Mouse (Mus musculus) forebrain, embryonic 11.5 days (tissue): ENCODE data around the gene Slc13a2. TPM values are rescaled to one million over a fixed set of nuclear protein-coding genes. Genes with fewer than 3 reads are reported as not detected.

Experiments used
- ATAC-seq: fragments of 200-750 bp; cut with Nextera tagmentation; replicated peaks from 2 replicates; pipeline ENCODE4 v1.8.0; 2017; ENCODE audit warnings: moderate TSS enrichment; ENCODE audit not compliant: low FRiP score
- DNase-seq: peaks from one replicate; pipeline ENCODE4 v3.0.0-alpha.2; 2017; ENCODE audit warnings: low spot score
- H3K27ac ChIP-seq: fragments of 300-500 bp; sonication (generic); 2 replicates; pipeline ENCODE4 v1.5.1; 2014; ENCODE audit warnings: low read depth, low read length
- H3K27me3 ChIP-seq: fragments of 300-500 bp; sonication (generic); 2 replicates; pipeline ENCODE4 v1.6.1; 2014; ENCODE audit warnings: mild to moderate bottlenecking, low read length, mixed read lengths; ENCODE audit not compliant: control insufficient read depth, insufficient read depth
- H3K36me3 ChIP-seq: fragments of 300-500 bp; sonication (generic); 2 replicates; pipeline ENCODE4 v1.6.1; 2014; ENCODE audit warnings: mild to moderate bottlenecking, low read length, moderate library complexity, mixed read lengths; ENCODE audit not compliant: control insufficient read depth, insufficient read depth
- H3K4me1 ChIP-seq: fragments of 300-500 bp; sonication (generic); replicated peaks from 2 replicates; pipeline ENCODE4 v1.6.1; 2014; ENCODE audit warnings: low read length, mixed read lengths; ENCODE audit not compliant: control insufficient read depth, insufficient read depth
- H3K4me2 ChIP-seq: fragments of 300-500 bp; sonication (generic); 2 replicates; pipeline ENCODE4 v1.6.1; 2014; ENCODE audit warnings: low read depth, mild to moderate bottlenecking, low read length, moderate library complexity, mixed read lengths; ENCODE audit not compliant: severe bottlenecking
- H3K4me3 ChIP-seq: fragments of 300-500 bp; sonication (generic); 2 replicates; pipeline ENCODE4 v1.5.1; 2014; ENCODE audit warnings: low read depth, low read length
- H3K9ac ChIP-seq: fragments of 300-500 bp; sonication (generic); 2 replicates; pipeline ENCODE4 v1.6.1; 2014; ENCODE audit warnings: low read length
- H3K9me3 ChIP-seq: fragments of 300-500 bp; sonication (generic); 2 replicates; pipeline ENCODE4 v1.6.1; 2016; ENCODE audit warnings: low read length, mixed read lengths; ENCODE audit not compliant: control insufficient read depth
- WGBS: fragments of 180-500 bp; shearing (Covaris S2); extraction: QIAGEN DNeasy Blood & Tissue Kit; methylation state at CpG from one replicate; pipeline ENCODE4 v1.1.7; 2014; 5-methylcytosine and 5-hydroxymethylcytosine counted together
- polyA plus RNA-seq: library from polyadenylated mRNA; unstranded; fragments of >200 nt; fragmentation: Nextera tagmentation; extraction: Ambion mirVana; gene quantifications from 2 replicates; pipeline ENCODE4 v1.2.1, GENCODE M21; 2014

Slc13a2 gene
- polyA plus RNA-seq, 1 experiment from 2014 or later: not detected

DNA sequence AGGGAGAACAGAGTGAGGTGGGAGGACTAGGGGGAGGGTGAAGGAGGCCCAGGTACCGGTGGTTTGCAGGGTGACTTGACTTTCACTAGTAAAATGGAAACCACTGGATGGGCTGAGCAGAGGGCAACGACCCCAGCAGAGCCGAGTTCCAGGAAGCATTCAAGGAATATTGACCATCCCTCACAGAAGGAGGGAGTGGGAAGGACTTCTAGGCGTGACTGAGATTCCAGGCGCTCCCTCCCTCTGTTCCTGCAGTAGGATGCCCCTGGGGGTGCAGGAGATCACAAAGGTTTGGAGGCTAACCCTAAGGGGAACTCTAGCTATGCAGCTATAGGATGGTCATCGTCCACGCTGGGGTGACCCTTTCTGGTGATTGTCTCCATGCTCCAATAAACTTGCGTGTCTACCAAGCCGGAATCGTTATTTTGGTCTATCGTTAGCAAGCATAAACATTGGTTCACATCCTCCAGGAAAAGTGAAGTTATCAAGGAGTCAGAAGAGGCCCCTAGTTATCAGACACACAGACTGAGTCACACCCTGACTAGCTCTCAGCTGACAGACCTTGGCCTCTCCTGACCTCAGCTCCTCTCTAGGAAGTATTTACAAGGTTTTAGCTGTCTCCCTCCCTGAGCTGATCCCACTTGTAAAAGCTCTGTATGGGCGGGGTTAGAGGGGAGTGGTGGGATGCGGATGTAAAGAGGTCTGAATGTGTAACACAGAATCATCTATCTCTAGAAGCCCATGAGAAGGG, 41.4 kb upstream of the Slc13a2 start:
- no peaks in the 10 kb centered on the region for H3K9me3 ChIP-seq
- 73% methylated on average over 13 of the region's 13 CpGs for WGBS
- no peak for ATAC-seq
- H3K27me3 ChIP-seq: no peaks in the 10 kb centered on the region
- no peak for DNase-seq
- no peak overlapping the region for H3K4me3 ChIP-seq
- H3K27ac ChIP-seq: no peak overlapping the region
- H3K36me3 ChIP-seq: no peaks in the 10 kb centered on the region
- H3K4me2 ChIP-seq: no peak overlapping the region
- no peak overlapping the region for H3K9ac ChIP-seq
- H3K4me1 ChIP-seq: peaks cover 3% of the 10 kb centered on the region

GRCm38 (mm10) chr11:78462669-78463068, 40.7 kb upstream of the Slc13a2 start:
- WGBS: 75% methylated on average over 5 of the region's 5 CpGs
- no peak for ATAC-seq
- no peaks in the 10 kb centered on the region for H3K36me3 ChIP-seq

GRCm38 (mm10) chr11:78461894-78462293, 39.9 kb upstream of the Slc13a2 start:
- H3K9me3 ChIP-seq: no peaks in the 10 kb centered on the region
- ATAC-seq (no peak), DNase-seq (no peak)
- peaks cover 3% of the 10 kb centered on the region for H3K4me1 ChIP-seq
- WGBS: 71% methylated on average over 1 of the region's 1 CpGs
- H3K4me2 ChIP-seq: no peak overlapping the region
- H3K27ac ChIP-seq: no peak overlapping the region
- H3K4me3 ChIP-seq: no peak overlapping the region
- no peak overlapping the region for H3K9ac ChIP-seq
- H3K36me3 ChIP-seq: no peaks in the 10 kb centered on the region
- H3K27me3 ChIP-seq: no peaks in the 10 kb centered on the region

More at GRCm38 (mm10) chr11:78462669-78463068, 40.7 kb upstream of the Slc13a2 start:
- no peak overlapping the region for H3K27ac ChIP-seq
- no peak overlapping the region for H3K4me2 ChIP-seq
- H3K9ac ChIP-seq: no peak overlapping the region
- H3K27me3 ChIP-seq: no peaks in the 10 kb centered on the region
- no peaks in the 10 kb centered on the region for H3K9me3 ChIP-seq
- H3K4me3 ChIP-seq: no peak overlapping the region
- H3K4me1 ChIP-seq: peaks cover 3% of the 10 kb centered on the region
- DNase-seq: no peak

- WGBS: 84% methylated on average over 17 of the region's 17 CpGs
- Histone ChIP-seq H3K4me2 (no peak overlapping the region), H3K4me3 (no peak overlapping the region), H3K4me1 (no peaks in the 10 kb centered on the region), H3K27me3 (no peaks in the 10 kb centered on the region), H3K36me3 (no peaks in the 10 kb centered on the region), H3K27ac (no peak overlapping the region), H3K9ac (no peak overlapping the region), H3K9me3 (no peaks in the 10 kb centered on the region)
- no peak for ATAC-seq
- DNase-seq: no peak
These were observed 36.7 kb upstream of the Slc13a2 start for GRCm38 (mm10) chr11:78458740-78459139.

DNA sequence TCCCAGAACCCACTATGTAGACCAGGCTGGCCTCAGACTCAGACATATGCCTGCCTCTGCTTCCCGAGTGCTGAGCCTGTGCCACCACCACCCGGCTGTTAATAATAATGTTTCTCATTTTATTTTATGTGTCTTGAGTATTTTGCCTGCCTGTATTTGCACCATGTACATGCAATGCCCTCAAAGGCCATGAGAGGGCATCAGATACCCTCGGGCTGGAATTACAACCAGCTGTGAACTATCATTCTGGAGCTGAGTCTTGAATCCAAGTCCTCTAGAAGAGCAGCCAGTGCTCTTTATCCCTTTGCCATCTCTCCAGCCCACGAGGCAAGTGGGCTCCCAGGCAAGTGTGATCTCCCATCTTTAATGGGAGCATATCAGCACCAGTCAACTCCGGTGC, 33.3 kb upstream of the Slc13a2 start:
- Histone ChIP-seq H3K9me3 (no peaks in the 10 kb centered on the region), H3K9ac (no peak overlapping the region), H3K27ac (no peak overlapping the region), H3K4me3 (no peak overlapping the region), H3K4me2 (no peak overlapping the region), H3K36me3 (no peaks in the 10 kb centered on the region), H3K27me3 (no peaks in the 10 kb centered on the region), H3K4me1 (no peaks in the 10 kb centered on the region)
- ATAC-seq (no peak), DNase-seq (peak; percentile 60)
- 54% methylated on average over 5 of the region's 5 CpGs for WGBS

DNA sequence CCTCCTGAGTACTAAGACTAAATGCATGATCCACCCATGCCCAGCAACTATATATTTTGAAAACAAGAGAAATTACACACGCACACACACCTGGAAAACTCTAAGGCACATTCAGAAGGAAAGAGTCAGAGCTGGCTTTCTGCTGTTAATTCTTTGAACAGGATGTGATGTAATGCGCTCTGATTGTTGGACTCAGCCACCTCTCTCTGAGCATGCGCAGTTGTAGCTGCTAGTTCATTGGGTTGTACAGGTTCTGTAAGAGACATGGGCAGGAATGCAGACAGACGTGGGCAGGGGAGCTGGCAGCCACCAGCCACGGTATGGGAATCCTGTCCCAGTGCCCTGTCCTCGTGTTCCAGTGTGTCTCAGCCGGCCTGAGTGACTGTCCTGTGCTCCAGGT, 32.3 kb upstream of the Slc13a2 start:
- 64% methylated on average over 7 of the region's 7 CpGs for whole genome bisulfite sequencing
- no peaks in the 10 kb centered on the region for H3K36me3 ChIP-seq
- no peak for DNase-seq
- no peak overlapping the region for H3K4me2 ChIP-seq
- H3K9ac ChIP-seq: no peak overlapping the region
- H3K27ac ChIP-seq: no peak overlapping the region
- no peak overlapping the region for H3K4me3 ChIP-seq
- no peaks in the 10 kb centered on the region for H3K4me1 ChIP-seq
- no peaks in the 10 kb centered on the region for H3K27me3 ChIP-seq
- ATAC-seq: no peak
- no peaks in the 10 kb centered on the region for H3K9me3 ChIP-seq

DNA sequence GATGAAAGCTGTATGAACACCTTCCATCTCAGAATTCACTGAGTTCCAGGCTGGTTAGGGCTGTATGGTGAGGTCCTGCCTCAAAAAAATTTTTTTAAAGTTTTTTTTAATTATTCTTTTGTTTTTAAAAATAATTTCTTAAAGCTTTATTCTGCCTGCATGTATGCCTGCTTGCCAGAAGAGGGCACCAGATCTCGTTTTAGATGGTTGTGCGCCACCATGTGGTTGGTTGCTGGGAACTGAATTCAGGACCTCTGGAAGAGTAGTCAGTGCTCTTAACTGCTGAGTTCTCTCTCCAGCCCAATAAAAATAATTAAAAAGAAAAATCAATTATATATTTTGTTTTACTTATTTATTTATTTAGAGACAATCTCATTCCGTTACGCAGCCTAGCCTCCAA, 31.7 kb upstream of the Slc13a2 start:
- H3K27ac ChIP-seq: no peak overlapping the region
- WGBS: 14% methylated on average over 4 of the region's 4 CpGs
- H3K36me3 ChIP-seq: no peaks in the 10 kb centered on the region
- ATAC-seq: no peak
- H3K27me3 ChIP-seq: no peaks in the 10 kb centered on the region
- H3K9ac ChIP-seq: no peak overlapping the region
- no peak overlapping the region for H3K4me3 ChIP-seq
- no peaks in the 10 kb centered on the region for H3K4me1 ChIP-seq
- no peaks in the 10 kb centered on the region for H3K9me3 ChIP-seq
- DNase-seq: peak; percentile 79
- no peak overlapping the region for H3K4me2 ChIP-seq

DNA sequence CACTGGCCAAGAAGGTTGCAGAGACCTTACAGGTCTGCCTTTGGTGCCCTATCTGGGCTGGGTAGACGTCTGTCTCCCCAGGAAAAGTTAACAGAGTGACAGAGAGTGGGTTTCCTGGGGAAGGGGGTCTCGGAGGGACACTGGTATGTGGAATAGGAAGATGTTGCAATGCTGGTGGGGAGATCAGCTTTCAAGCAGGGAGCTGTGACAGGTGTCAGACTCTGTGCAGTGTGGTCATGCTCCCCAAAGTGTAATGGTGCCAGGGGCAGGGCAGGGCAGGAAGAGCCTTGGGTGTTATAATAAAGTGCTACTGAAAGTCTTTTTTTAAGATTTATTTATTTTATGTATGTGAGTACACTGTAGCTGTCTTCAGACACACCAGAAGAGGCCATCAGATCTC, 28.3 kb upstream of the Slc13a2 start:
- ATAC-seq (no peak), DNase-seq (no peak)
- Histone ChIP-seq H3K9ac (no peak overlapping the region), H3K4me3 (no peak overlapping the region), H3K9me3 (no peaks in the 10 kb centered on the region), H3K4me2 (no peak overlapping the region), H3K4me1 (no peaks in the 10 kb centered on the region), H3K27me3 (no peaks in the 10 kb centered on the region), H3K27ac (no peak overlapping the region), H3K36me3 (no peaks in the 10 kb centered on the region)
- WGBS: 66% methylated on average over 2 of the region's 2 CpGs

DNA sequence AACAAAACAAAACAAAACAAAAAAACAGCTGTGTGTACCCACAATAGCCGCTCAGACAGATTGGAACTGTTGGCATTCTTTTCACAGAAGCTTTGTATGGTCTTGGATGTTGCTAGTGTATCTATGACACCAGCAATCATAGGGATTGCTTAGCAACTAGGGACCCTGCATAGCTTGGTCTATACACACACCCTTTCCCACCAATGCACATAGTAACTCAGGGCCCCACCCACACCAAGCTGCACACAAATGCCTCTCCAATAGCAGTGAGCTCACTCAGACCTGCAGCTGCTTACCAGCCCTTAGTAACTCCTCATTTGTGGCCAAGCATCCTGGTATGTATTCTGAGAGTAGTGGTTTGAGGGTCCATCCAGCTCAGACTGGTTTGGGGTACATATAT, 26.2 kb upstream of the Slc13a2 start:
- ATAC-seq (no peak), DNase-seq (no peak)
- no peaks in the 10 kb centered on the region for H3K27me3 ChIP-seq
- no peaks in the 10 kb centered on the region for H3K36me3 ChIP-seq
- H3K4me3 ChIP-seq: no peak overlapping the region
- H3K9ac ChIP-seq: no peak overlapping the region
- H3K9me3 ChIP-seq: no peaks in the 10 kb centered on the region
- no peak overlapping the region for H3K4me2 ChIP-seq
- WGBS: 90% methylated on average over 1 of the region's 1 CpGs
- no peaks in the 10 kb centered on the region for H3K4me1 ChIP-seq
- no peak overlapping the region for H3K27ac ChIP-seq
